23 mouse cellular contexts compared by ENCODE assay signal in genomic region chr1:133968788-133969325, GRCm38 (mm10). TPM values are rescaled to one million over a fixed set of nuclear protein-coding genes. Genes with fewer than 3 reads are reported as not detected.
DNase-seq lines count a peak whose midpoint lies in the region; ATAC-seq and TF ChIP-seq lines count a peak whose summit lies in the region.
"Had no signal": no experiment of that assay in that cellular context is flagged by ENCODE, and none has a peak within 500 bp of the region (broad histone marks: within the 10 kb centered on the region; RNA-seq: fewer than 3 reads in every experiment).

No protein-coding gene starts in this region.

- peaks cover 67% of the 10 kb centered on the region for H3K4me1 ChIP-seq in lung, embryonic 15.5 days
- H3K4me1 ChIP-seq in embryonic fibroblast, embryonic 13.5 days (ENCODE audit: control insufficient read depth, insufficient read depth, low read length) = peaks cover 2% of the 10 kb centered on the region; the same call in 1 of the 2 replicates

- no peaks in the 10 kb centered on the region for H3K27me3 ChIP-seq in lung, embryonic 15.5 days
- H3K27me3 ChIP-seq: heart, embryonic 12.5 days; limb, embryonic 15.5 days; neural tube, embryonic 13.5 days had no signal

- DNase-seq in kidney, adult 11 months = peak; percentile 23
- no peak for DNase-seq in kidney, adult 18-20 months
- no peak for DNase-seq in lung, postnatal 4 days
- peak; percentile 46 for DNase-seq in Muller cell, postnatal 12 days (ENCODE audit: inconsistent ontology term)
- no peak for DNase-seq in spleen, adult 18-20 months
- DNase-seq in spleen, postnatal 4 days (ENCODE audit: low spot score in 2 of 2) = no peak
- DNase-seq: adrenal gland, postnatal 25 days; cerebellum, adult 18-20 months; cerebellum, postnatal 25 days; embryo, embryonic 11 days; gastrocnemius, postnatal 36 days; heart, postnatal 14 days; midbrain, embryonic 14.5 days; thymus, adult 18-20 months had no signal

- H3K9me3 ChIP-seq in lung, embryonic 15.5 days = no peaks in the 10 kb centered on the region
- H3K9me3 ChIP-seq: heart, embryonic 12.5 days; limb, embryonic 15.5 days; liver, embryonic 15.5 days; neural tube, embryonic 13.5 days had no signal

- TF ChIP-seq CTCF in embryonic fibroblast, embryonic 13.5 days (IDR thresholded peaks at IDR 0.05; ENCODE audit: borderline replicate concordance, insufficient read depth, low read length) = no peak

- no peak overlapping the region for H3K4me2 ChIP-seq in lung, embryonic 15.5 days
- H3K4me2 ChIP-seq: heart, embryonic 12.5 days; hindbrain, embryonic 14.5 days; limb, embryonic 15.5 days; liver, embryonic 15.5 days; neural tube, embryonic 13.5 days had no signal

- no peak for TF ChIP-seq POLR2A in embryonic fibroblast, embryonic 13.5 days (IDR thresholded peaks at IDR 0.05; ENCODE audit: low read depth, low read length)

- H3K4me3 ChIP-seq in lung, embryonic 15.5 days = no peak overlapping the region
- H3K4me3 ChIP-seq in embryonic fibroblast, embryonic 13.5 days (ENCODE audit: insufficient read depth, low read length) = no peak overlapping the region
- H3K4me3 ChIP-seq: erythroblast, embryonic 14.5 days; heart, embryonic 12.5 days; limb, embryonic 15.5 days; liver, embryonic 15.5 days; neural tube, embryonic 13.5 days had no signal

- no peak overlapping the region for H3K9ac ChIP-seq in lung, embryonic 15.5 days
- H3K9ac ChIP-seq: heart, embryonic 12.5 days; hindbrain, embryonic 14.5 days; limb, embryonic 15.5 days; liver, embryonic 15.5 days; neural tube, embryonic 13.5 days had no signal

- ATAC-seq in lung, embryonic 15.5 days (ENCODE audit: borderline replicate concordance, extremely low read depth, low FRiP score, low TSS enrichment) = no peak
- ATAC-seq: forebrain, embryonic 16.5 days had no signal

- H3K36me3 ChIP-seq in lung, embryonic 15.5 days = no peaks in the 10 kb centered on the region
- H3K36me3 ChIP-seq: heart, embryonic 12.5 days; limb, embryonic 15.5 days; liver, embryonic 15.5 days; neural tube, embryonic 13.5 days had no signal

- WGBS in lung, embryonic 15.5 days = 16% methylated on average over 4 of the region's 4 CpGs

- H3K27ac ChIP-seq in lung, embryonic 15.5 days = peak overlapping the region; percentile 81
- H3K27ac ChIP-seq in embryonic fibroblast, embryonic 13.5 days (ENCODE audit: insufficient read depth, low read length) = peak overlapping the region; percentile 4; the same call in 1 of the 2 replicates
- H3K27ac ChIP-seq: hindbrain, embryonic 14.5 days; limb, embryonic 15.5 days; liver, embryonic 15.5 days; neural tube, embryonic 13.5 days had no signal

RNA-seq across cellular contexts. Expression of gene Prelp, which starts 47.6 kb away (rescaled TPM):
- 17.1 and 19.6 TPM in 2 replicates for polyA plus RNA-seq in lung, embryonic 15.5 days (2015; fragmentation: Nextera tagmentation; extraction: Ambion mirVana)
- 28.4 and 42.1 TPM in 2 replicates for polyA plus RNA-seq in embryonic fibroblast, embryonic 13.5 days (2011; ENCODE audit: insufficient read length, low read depth, missing spikeins)
- polyA plus RNA-seq: erythroblast, embryonic 14.5 days had no signal

Comparison
In these comparisons a context has a peak if more than half of its experiments do, and no peak if none do; other contexts are left out.
1. DNase-seq: peak in kidney, adult 11 months (single experiment) and Muller cell, postnatal 12 days (single experiment); none in kidney, adult 18-20 months (single experiment), lung, postnatal 4 days (0 of 2), spleen, adult 18-20 months (0 of 2) and spleen, postnatal 4 days (0 of 2).